Mouse (Mus musculus): ENCODE results near the gene Ddx10. TPM values are rescaled to one million over a fixed set of nuclear protein-coding genes. Genes with fewer than 3 reads are reported as not detected.
"Not testable (repeated sequence)": the region's sequence is repeated elsewhere in the genome, so short reads cannot be mapped to it uniquely, and the experiment has no call there.

Ddx10 gene
- polyA plus RNA-seq, 1 experiment = 2.0 TPM

DNA sequence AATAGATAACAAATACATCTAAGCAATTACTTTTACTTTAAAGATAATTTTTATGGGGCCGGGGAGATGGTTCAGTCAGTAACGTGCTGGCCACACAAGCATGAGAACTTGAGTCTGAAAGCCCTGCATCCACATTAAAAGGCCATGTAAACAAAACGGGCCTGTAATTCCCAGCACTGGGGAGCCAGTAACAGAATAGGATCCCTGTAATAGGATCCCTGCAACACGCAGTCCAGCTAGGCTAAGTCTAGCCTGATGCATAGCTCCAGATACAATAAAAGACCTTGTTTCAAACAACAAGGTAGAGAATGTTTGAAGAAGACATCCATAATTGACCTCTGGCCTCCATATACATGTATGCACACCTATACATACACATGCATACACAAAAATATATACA lies 39.6 kb downstream of the Ddx10 start:
- 79% methylated on average over 4 of the region's 4 CpGs for WGBS
- DNase-seq = no peak

DNA sequence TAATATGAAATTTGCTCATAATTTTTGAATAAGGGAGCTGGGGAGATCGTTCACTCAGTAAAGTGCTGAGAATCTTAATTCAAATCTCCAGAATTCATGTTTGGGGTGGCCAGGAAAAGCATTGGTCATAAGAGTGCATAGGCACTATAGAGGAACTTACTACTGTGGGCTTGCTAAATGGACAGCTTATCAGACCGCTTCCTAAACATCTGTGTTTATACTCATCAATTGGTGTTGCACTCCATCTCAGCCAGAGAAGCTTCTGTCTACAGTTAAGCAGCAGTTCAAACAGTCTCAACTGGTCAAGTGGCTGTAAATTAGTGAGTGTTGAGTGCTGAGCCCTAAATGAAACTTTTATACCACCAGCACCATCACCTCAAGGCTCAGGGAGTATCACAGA lies 73.3 kb downstream of the Ddx10 start:
- H3K4me1 ChIP-seq (ENCODE audit: control insufficient read depth, insufficient read depth, low read length) = no peaks in the 10 kb centered on the region

More for the DNA sequence above, 39.6 kb downstream of the Ddx10 start:
- TF ChIP-seq POLR2A (IDR thresholded peaks at IDR 0.05; ENCODE audit: borderline replicate concordance, extremely low read depth, low read depth, low read length) (no peak), CTCF (IDR thresholded peaks at IDR 0.05; ENCODE audit: insufficient read depth, low read length) (no peak)
- Histone ChIP-seq H3K4me1 (ENCODE audit: control insufficient read depth, insufficient read depth, low read length) (no peaks in the 10 kb centered on the region), H3K4me3 (replicated peaks; ENCODE audit: extremely low read depth, low read depth, low read length) (no peak overlapping the region)

DNA sequence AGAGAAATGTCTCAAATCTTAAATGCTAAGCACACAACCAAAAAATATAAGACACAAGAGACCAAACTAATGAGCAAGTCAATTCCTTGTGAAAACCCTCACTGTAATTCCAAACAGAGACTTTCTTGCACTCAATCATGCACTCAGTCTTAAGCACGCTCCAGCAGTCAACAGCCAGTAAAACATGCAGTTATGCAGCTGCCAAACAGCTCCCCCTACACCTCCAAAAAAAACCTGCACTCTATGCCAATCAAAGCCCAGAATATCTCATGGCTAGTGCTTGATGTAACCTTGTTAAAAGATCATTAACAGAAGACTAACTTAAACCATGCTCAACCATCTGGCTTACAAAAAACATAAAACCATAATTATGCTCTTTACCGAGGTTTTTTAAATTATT lies 74.6 kb downstream of the Ddx10 start:
- TF ChIP-seq POLR2A (IDR thresholded peaks at IDR 0.05; ENCODE audit: borderline replicate concordance, extremely low read depth, low read depth, low read length) (no peak), CTCF (IDR thresholded peaks at IDR 0.05; ENCODE audit: insufficient read depth, low read length) (no peak)
- H3K4me3 ChIP-seq (replicated peaks; ENCODE audit: extremely low read depth, low read depth, low read length) = no peak overlapping the region
- H3K4me1 ChIP-seq (ENCODE audit: control insufficient read depth, insufficient read depth, low read length) = no peaks in the 10 kb centered on the region
- whole genome bisulfite sequencing = 54% methylated on average over 2 of the region's 2 CpGs
- no peak for DNase-seq

More for the DNA sequence above, 73.3 kb downstream of the Ddx10 start:
- 75% methylated on average over 2 of the region's 2 CpGs for WGBS
- no peak for DNase-seq
- TF ChIP-seq POLR2A (IDR thresholded peaks at IDR 0.05; ENCODE audit: borderline replicate concordance, extremely low read depth, low read depth, low read length) (no peak), CTCF (IDR thresholded peaks at IDR 0.05; ENCODE audit: insufficient read depth, low read length) (no peak)
- H3K4me3 ChIP-seq (replicated peaks; ENCODE audit: extremely low read depth, low read depth, low read length) = no peak overlapping the region

DNA sequence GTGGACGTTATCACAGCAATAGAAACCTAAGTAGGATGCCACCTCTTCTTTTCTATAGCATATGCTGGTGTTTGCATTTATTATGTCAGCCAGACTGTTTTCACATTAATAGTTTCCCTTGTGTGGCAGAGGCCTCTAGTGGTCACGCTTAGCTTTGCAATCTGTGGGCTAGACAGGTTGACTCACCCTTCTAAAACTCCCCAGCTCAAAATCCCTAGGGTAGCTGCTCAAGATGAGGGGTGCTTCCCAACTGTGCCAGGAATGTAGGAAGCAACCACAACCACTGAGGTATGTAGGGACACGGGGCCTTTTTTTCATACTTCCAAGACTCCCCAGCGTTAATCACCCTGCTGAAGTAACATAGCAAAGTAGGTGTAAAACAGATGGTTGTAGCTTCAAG lies 103.6 kb downstream of the Ddx10 start:
- Histone ChIP-seq H3K4me1 (ENCODE audit: control insufficient read depth, insufficient read depth, low read length) (no peaks in the 10 kb centered on the region), H3K4me3 (replicated peaks; ENCODE audit: extremely low read depth, low read depth, low read length) (no peak overlapping the region)
- 38% methylated on average over 4 of the region's 4 CpGs for WGBS
- TF ChIP-seq POLR2A (IDR thresholded peaks at IDR 0.05; ENCODE audit: borderline replicate concordance, extremely low read depth, low read depth, low read length) (no peak), CTCF (IDR thresholded peaks at IDR 0.05; ENCODE audit: insufficient read depth, low read length) (peak; percentile 64)
- peak; percentile 24 for DNase-seq

DNA sequence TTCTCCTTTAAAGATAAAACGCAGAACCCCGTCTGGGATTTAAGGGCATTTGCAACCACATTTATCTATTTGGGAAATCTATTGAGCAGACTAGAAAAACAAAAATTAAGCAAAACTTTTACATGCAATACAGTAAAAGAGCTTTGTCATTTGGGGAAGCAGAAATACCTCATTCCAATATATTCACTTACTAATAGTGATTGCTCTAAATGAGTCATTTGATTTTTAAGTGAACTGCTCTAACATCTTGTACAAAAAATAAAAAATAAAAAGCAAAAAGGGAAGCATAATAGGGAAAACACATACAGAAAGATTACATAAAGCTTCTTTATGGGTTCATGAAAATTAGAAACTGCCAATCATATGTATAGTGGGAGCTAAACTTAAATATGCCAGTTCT lies 104.3 kb downstream of the Ddx10 start:
- TF ChIP-seq POLR2A (IDR thresholded peaks at IDR 0.05; ENCODE audit: borderline replicate concordance, extremely low read depth, low read depth, low read length) = no peak
- TF ChIP-seq CTCF (IDR thresholded peaks at IDR 0.05; ENCODE audit: insufficient read depth, low read length) = no peak
- no peak overlapping the region for H3K4me3 ChIP-seq (replicated peaks; ENCODE audit: extremely low read depth, low read depth, low read length)
- H3K4me1 ChIP-seq (ENCODE audit: control insufficient read depth, insufficient read depth, low read length) = no peaks in the 10 kb centered on the region
- DNase-seq = no peak
- WGBS = 99% methylated on average over 2 of the region's 2 CpGs

DNA sequence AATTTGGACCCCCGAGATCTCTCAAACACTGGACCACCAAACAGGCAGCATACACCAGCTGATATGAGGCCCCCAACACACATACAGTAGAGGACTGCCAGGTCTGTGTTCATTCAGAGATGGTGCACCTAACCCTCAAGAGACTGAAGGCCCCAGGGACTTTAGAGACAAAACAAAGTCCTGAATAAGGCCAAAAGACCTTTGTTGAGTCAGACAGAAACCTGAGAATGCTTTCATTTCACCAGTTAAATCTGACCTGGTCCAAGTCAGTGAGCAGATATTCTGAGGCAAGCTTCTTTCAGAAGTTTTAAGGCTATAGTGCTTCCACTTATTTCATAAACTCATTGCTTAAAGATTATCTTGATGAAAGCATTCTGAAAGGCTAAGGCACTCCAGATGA lies 105.4 kb downstream of the Ddx10 start:
- 89% methylated on average over 1 of the region's 1 CpGs for WGBS
- DNase-seq; H3K4me3 ChIP-seq (replicated peaks; ENCODE audit: extremely low read depth, low read depth, low read length); H3K4me1 ChIP-seq (ENCODE audit: control insufficient read depth, insufficient read depth, low read length): not testable (repeated sequence)

DNA sequence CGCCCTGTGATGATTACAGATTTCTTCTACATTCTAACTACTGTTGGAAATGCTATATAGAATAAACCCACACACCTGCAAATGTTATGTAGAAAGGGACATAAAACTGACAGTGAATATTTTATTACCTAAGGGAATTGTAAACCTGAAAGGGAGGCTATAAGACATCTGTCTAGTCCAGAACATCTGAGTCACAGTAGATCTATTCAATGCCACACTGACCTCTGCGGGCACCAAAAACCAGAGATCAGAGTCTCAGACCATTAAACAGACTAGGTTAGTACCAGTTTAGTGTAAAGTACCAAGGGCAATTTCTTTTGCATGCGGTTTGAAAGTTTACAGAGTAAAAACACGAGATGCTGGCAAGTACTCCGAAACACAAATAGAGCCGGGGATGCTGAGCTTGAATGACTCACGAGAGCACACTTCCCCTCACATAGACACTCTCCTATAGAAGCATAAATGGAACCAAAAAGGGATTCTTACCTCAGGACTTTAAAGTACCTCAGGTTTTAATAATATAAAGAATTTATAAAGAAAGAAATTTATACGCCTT lies 107.2 kb downstream of the Ddx10 start:
- WGBS = 82% methylated on average over 8 of the region's 8 CpGs
- Histone ChIP-seq H3K4me1 (ENCODE audit: control insufficient read depth, insufficient read depth, low read length) (no peaks in the 10 kb centered on the region), H3K4me3 (replicated peaks; ENCODE audit: extremely low read depth, low read depth, low read length) (no peak overlapping the region)
- TF ChIP-seq CTCF (IDR thresholded peaks at IDR 0.05; ENCODE audit: insufficient read depth, low read length) = no peak
- no peak for TF ChIP-seq POLR2A (IDR thresholded peaks at IDR 0.05; ENCODE audit: borderline replicate concordance, extremely low read depth, low read depth, low read length)
- no peak for DNase-seq

DNA sequence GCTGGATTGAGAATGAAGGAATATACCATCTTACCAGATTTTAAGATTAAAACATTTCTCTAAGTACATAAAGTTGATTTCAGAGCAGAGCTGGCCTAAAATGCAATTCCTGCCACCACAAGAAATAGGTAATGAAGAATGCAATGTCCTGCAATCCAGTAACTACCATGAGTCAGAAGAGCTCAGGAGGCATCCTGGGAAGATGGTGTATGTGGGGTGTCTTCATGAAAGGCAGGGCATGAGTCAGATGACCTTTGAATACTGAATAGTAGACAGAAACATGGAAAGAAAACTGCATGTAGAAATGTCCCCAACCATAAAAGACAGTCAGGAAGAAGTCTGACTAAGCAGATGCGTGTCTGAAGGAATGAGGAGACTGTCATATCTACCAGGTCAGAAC lies 115.0 kb downstream of the Ddx10 start:
- no peak overlapping the region for H3K4me3 ChIP-seq (replicated peaks; ENCODE audit: extremely low read depth, low read depth, low read length)
- 89% methylated on average over 1 of the region's 1 CpGs for WGBS
- TF ChIP-seq POLR2A (IDR thresholded peaks at IDR 0.05; ENCODE audit: borderline replicate concordance, extremely low read depth, low read depth, low read length) = no peak
- no peak for TF ChIP-seq CTCF (IDR thresholded peaks at IDR 0.05; ENCODE audit: insufficient read depth, low read length)
- DNase-seq = no peak
- no peaks in the 10 kb centered on the region for H3K4me1 ChIP-seq (ENCODE audit: control insufficient read depth, insufficient read depth, low read length)

DNA sequence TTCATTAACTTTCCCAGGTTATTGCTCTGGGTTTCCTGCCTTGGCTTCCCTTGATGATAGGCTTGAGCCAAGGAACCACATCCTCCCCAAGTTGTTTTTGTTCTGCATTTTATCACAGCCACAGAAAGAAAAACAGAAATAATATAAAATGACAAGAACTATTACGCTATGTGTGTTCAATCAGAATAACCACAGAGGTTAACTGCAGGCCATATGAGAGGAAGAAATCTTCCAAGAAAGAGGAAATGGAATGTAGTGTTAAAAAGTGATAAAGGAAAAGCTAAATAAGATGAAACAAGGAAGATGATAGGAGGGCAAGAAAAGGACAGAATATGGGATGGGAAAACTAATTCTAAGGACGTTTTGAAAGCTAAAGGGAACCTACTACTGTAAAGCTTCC lies 117.4 kb downstream of the Ddx10 start:
- DNase-seq = no peak
- no peaks in the 10 kb centered on the region for H3K4me1 ChIP-seq (ENCODE audit: control insufficient read depth, insufficient read depth, low read length)
- TF ChIP-seq CTCF (IDR thresholded peaks at IDR 0.05; ENCODE audit: insufficient read depth, low read length) (no peak), POLR2A (IDR thresholded peaks at IDR 0.05; ENCODE audit: borderline replicate concordance, extremely low read depth, low read depth, low read length) (no peak)
- WGBS = 64% methylated on average over 2 of the region's 2 CpGs
- no peak overlapping the region for H3K4me3 ChIP-seq (replicated peaks; ENCODE audit: extremely low read depth, low read depth, low read length)

DNA sequence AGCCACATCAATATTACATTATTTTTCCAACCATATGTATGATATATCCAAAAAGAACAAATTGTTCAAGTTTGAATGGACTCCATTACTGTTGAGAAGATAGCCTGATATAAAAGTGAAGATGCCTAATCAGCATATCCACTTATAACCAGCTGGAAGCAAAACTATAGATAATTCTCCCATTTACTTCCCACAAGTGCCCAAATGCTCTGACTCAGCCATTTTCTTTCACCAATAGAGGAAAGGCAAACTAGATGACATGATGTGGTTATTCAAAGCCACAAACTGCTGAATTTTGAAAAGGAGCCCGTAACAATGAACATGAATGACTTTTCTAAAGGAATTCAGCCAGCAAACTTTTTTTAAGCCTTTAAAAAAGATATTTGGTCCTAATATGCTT lies 146.8 kb downstream of the Ddx10 start:
- WGBS = 75% methylated on average over 1 of the region's 1 CpGs

More for the DNA sequence above, 146.8 kb downstream of the Ddx10 start:
- DNase-seq = no peak
- no peak overlapping the region for H3K4me3 ChIP-seq (replicated peaks; ENCODE audit: extremely low read depth, low read depth, low read length)
- no peaks in the 10 kb centered on the region for H3K4me1 ChIP-seq (ENCODE audit: control insufficient read depth, insufficient read depth, low read length)
- no peak for TF ChIP-seq CTCF (IDR thresholded peaks at IDR 0.05; ENCODE audit: insufficient read depth, low read length)
- no peak for TF ChIP-seq POLR2A (IDR thresholded peaks at IDR 0.05; ENCODE audit: borderline replicate concordance, extremely low read depth, low read depth, low read length)

Data from lung, adult 2 months (tissue).